Mouse (Mus musculus): ENCODE data around the gene Rgs14.

Rgs14 gene

DNA sequence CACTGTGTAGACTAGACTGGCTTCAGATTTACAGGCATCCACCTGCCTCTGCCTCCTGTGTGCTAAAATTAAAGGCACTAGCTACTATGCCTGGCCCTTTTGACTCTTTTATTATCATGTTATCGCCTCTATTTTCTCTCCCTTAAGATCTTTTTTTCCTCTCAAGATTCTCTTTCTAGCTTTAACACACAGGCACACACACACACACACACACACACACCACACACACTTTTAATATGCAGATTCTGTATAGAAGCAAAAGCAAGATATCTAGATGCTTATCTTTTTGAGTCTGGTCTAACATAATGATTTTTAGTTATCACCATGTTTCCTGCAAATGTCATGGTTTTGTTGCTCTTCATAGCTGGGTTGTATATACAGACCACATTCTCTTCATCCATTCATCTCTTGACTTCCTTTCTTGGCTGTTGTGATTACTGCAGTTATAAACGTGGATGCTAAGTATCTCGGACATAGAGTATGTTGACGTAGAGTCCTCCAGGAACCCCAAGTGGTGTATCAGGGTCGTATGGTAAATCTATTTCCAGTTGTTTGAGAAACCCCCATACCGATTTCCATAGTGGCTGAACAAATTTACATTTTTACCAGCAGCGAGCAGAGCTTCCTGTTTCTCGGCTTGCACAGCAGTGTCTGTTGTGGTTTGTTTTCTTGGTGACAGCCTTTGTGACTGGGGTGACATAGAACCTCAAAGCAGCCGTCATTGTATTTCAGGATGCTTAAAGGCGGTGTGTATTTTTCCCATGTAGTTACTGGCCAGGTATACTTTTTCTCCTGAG lies 62.6 kb downstream of the Rgs14 start:
- CTCF ChIA-PET, result interaction anchor here (1.0 to 1.9 kb wide), 4 partner anchors 11 to 28 kb away, joined by 3 to 5 read pairs (median 4); no protein-coding TSS in a partner anchor
